Mouse (Mus musculus) embryonic facial prominence, embryonic 15.5 days (tissue): ENCODE results near the gene Cacnb2. TPM values are rescaled to one million over a fixed set of nuclear protein-coding genes. Genes with fewer than 3 reads are reported as not detected.
A peak's percentile ranks its signal among the peaks of the same experiment; 100 is the strongest.

Experiments
- ATAC-seq: fragments of 200-750 bp; cut with Nextera tagmentation; 2 replicates; pipeline ENCODE4 v1.8.0; 2017; ENCODE audit warnings: low read depth, moderate TSS enrichment; ENCODE audit not compliant: insufficient number of reproducible peaks, low FRiP score, low TSS enrichment
- H3K27ac ChIP-seq: fragments of 300-500 bp; sonication (generic); replicated peaks from 2 replicates; pipeline ENCODE4 v1.5.1; 2015; ENCODE audit warnings: mild to moderate bottlenecking, inconsistent platforms
- H3K27me3 ChIP-seq: fragments of 300-500 bp; sonication (generic); 2 replicates; pipeline ENCODE4 v1.6.1; 2015; ENCODE audit warnings: inconsistent platforms
- H3K36me3 ChIP-seq: fragments of 300-500 bp; sonication (generic); 2 replicates; pipeline ENCODE4 v1.6.1; 2015; ENCODE audit warnings: mild to moderate bottlenecking, inconsistent platforms
- H3K4me1 ChIP-seq: fragments of 300-500 bp; sonication (generic); 2 replicates; pipeline ENCODE4 v1.6.1; 2015; ENCODE audit warnings: inconsistent platforms
- H3K4me2 ChIP-seq: fragments of 300-500 bp; sonication (generic); replicated peaks from 2 replicates; pipeline ENCODE4 v1.6.1; 2015; ENCODE audit warnings: mild to moderate bottlenecking, inconsistent platforms
- H3K4me3 ChIP-seq: fragments of 300-500 bp; sonication (generic); replicated peaks from 2 replicates; pipeline ENCODE4 v1.5.1; 2015; ENCODE audit warnings: mild to moderate bottlenecking, inconsistent platforms
- H3K9ac ChIP-seq: fragments of 300-500 bp; sonication (generic); 2 replicates; pipeline ENCODE4 v1.6.1; 2015; ENCODE audit warnings: inconsistent platforms
- H3K9me3 ChIP-seq: fragments of 300-500 bp; sonication (generic); replicated peaks from 2 replicates; pipeline ENCODE4 v1.6.1; 2016; ENCODE audit warnings: inconsistent platforms
- WGBS: fragments of 180-500 bp; shearing (Covaris S2); methylation state at CpG from one replicate; pipeline ENCODE4 v1.1.7; 2015; 5-methylcytosine and 5-hydroxymethylcytosine counted together
- polyA plus RNA-seq: library from polyadenylated mRNA; unstranded; fragments of >200 nt; fragmentation: Nextera tagmentation; extraction: Ambion mirVana; gene quantifications from 2 replicates; pipeline ENCODE4 v1.2.1, GENCODE M21; 2015

The Cacnb2 gene
- polyA plus RNA-seq = 1.4 and 1.6 TPM in 2 replicates

- WGBS = 47% methylated on average over 3 of the region's 3 CpGs
- ATAC-seq = no peak
- H3K9ac ChIP-seq = peak within 1 kb of the TSS; percentile 35; the same call in 1 of the 2 replicates
- no peaks in the 10 kb centered on the region for H3K9me3 ChIP-seq
- H3K27me3 ChIP-seq = 0 out of 2 replicates have a peak, but pooled peaks cover 7% of the 10 kb centered on the region
- peaks cover 19% of the 10 kb centered on the region; the same call in 1 of the 2 replicates for H3K4me1 ChIP-seq
- peak within 1 kb of the TSS; percentile 63 for H3K4me3 ChIP-seq
- H3K4me2 ChIP-seq = peak within 1 kb of the TSS; percentile 97
- H3K36me3 ChIP-seq = no peaks in the 10 kb centered on the region
- no peak within 1 kb of the TSS for H3K27ac ChIP-seq
Observed at GRCm38 (mm10) chr2:14602788-14603187, at the start of gene Cacnb2. Gene Cacnb2, plus strand, starts transcription at chr2:14603088.

GRCm38 (mm10) chr2:14568020-14568419, 34.9 kb upstream of the Cacnb2 start:
- H3K4me3 ChIP-seq = no peak overlapping the region
- 24% methylated on average over 2 of the region's 2 CpGs for WGBS
- ATAC-seq = no peak
- H3K4me2 ChIP-seq = no peak overlapping the region
- H3K9me3 ChIP-seq = no peaks in the 10 kb centered on the region
- H3K27ac ChIP-seq = no peak overlapping the region
- H3K27me3 ChIP-seq = no peaks in the 10 kb centered on the region
- no peak overlapping the region for H3K9ac ChIP-seq
- no peaks in the 10 kb centered on the region for H3K4me1 ChIP-seq
- H3K36me3 ChIP-seq = no peaks in the 10 kb centered on the region

- no peaks in the 10 kb centered on the region for H3K36me3 ChIP-seq
- no peaks in the 10 kb centered on the region for H3K27me3 ChIP-seq
- ATAC-seq = no peak
- H3K9ac ChIP-seq = no peak overlapping the region
- H3K4me3 ChIP-seq = no peak overlapping the region
- no peak overlapping the region for H3K4me2 ChIP-seq
- no peak overlapping the region for H3K27ac ChIP-seq
- H3K4me1 ChIP-seq = no peaks in the 10 kb centered on the region
- no peaks in the 10 kb centered on the region for H3K9me3 ChIP-seq
Observed at GRCm38 (mm10) chr2:14571300-14571699, 31.6 kb upstream of the Cacnb2 start.

- H3K27ac ChIP-seq = no peak overlapping the region
- no peaks in the 10 kb centered on the region for H3K9me3 ChIP-seq
- WGBS = 74% methylated on average over 4 of the region's 4 CpGs
- no peaks in the 10 kb centered on the region for H3K36me3 ChIP-seq
- H3K4me3 ChIP-seq = no peak overlapping the region
- H3K9ac ChIP-seq = no peak overlapping the region
- no peaks in the 10 kb centered on the region for H3K4me1 ChIP-seq
- H3K4me2 ChIP-seq = no peak overlapping the region
- no peak for ATAC-seq
- no peaks in the 10 kb centered on the region for H3K27me3 ChIP-seq
Observed at GRCm38 (mm10) chr2:14589541-14589940, 13.3 kb upstream of the Cacnb2 start.

- H3K27ac ChIP-seq = no peak overlapping the region
- no peaks in the 10 kb centered on the region for H3K36me3 ChIP-seq
- H3K4me2 ChIP-seq = no peak overlapping the region
- H3K27me3 ChIP-seq = no peaks in the 10 kb centered on the region
- H3K4me1 ChIP-seq = no peaks in the 10 kb centered on the region
- H3K4me3 ChIP-seq = no peak overlapping the region
- H3K9me3 ChIP-seq = no peaks in the 10 kb centered on the region
- no peak for ATAC-seq
- H3K9ac ChIP-seq = no peak overlapping the region
Observed at GRCm38 (mm10) chr2:14597909-14598563, 4.9 kb upstream of the Cacnb2 start.

- peaks cover 19% of the 10 kb centered on the region; the same call in 1 of the 2 replicates for H3K4me1 ChIP-seq
- no peaks in the 10 kb centered on the region for H3K9me3 ChIP-seq
- ATAC-seq = peak; percentile 85
- WGBS = under 1% methylated on average over 80 of the region's 83 CpGs
- peak overlapping the region; percentile 97 for H3K4me2 ChIP-seq
- H3K27ac ChIP-seq = peak overlapping the region; percentile 65; the same call in 1 of the 2 replicates
- H3K36me3 ChIP-seq = no peaks in the 10 kb centered on the region
- peak overlapping the region; percentile 63 for H3K4me3 ChIP-seq
- H3K27me3 ChIP-seq = 0 out of 2 replicates have a peak, but pooled peaks cover 7% of the 10 kb centered on the region
- peak overlapping the region; percentile 35 for H3K9ac ChIP-seq
Observed at GRCm38 (mm10) chr2:14603784-14604781, 1.2 kb downstream of the Cacnb2 start.

- peak; percentile 66 for ATAC-seq
- H3K27me3 ChIP-seq = 0 out of 2 replicates have a peak, but pooled peaks cover 7% of the 10 kb centered on the region
- H3K27ac ChIP-seq = no peak overlapping the region
- H3K4me3 ChIP-seq = peak overlapping the region; percentile 63
- WGBS = under 1% methylated on average over 22 of the region's 22 CpGs
- H3K9me3 ChIP-seq = no peaks in the 10 kb centered on the region
- H3K4me1 ChIP-seq = peaks cover 19% of the 10 kb centered on the region; the same call in 1 of the 2 replicates
- H3K36me3 ChIP-seq = no peaks in the 10 kb centered on the region
- H3K9ac ChIP-seq = peak overlapping the region; percentile 35
- H3K4me2 ChIP-seq = peak overlapping the region; percentile 97
Observed at GRCm38 (mm10) chr2:14604791-14605190, 1.9 kb downstream of the Cacnb2 start.

GRCm38 (mm10) chr2:14605207-14605606, 2.3 kb downstream of the Cacnb2 start:
- no peaks in the 10 kb centered on the region for H3K9me3 ChIP-seq
- 0 out of 2 replicates have a peak, but pooled peaks cover 7% of the 10 kb centered on the region for H3K27me3 ChIP-seq
- H3K9ac ChIP-seq = no peak overlapping the region
- H3K4me2 ChIP-seq = peak overlapping the region; percentile 97
- no peaks in the 10 kb centered on the region for H3K36me3 ChIP-seq
- no peak overlapping the region for H3K27ac ChIP-seq
- ATAC-seq = no peak
- H3K4me1 ChIP-seq = peaks cover 19% of the 10 kb centered on the region; the same call in 1 of the 2 replicates
- H3K4me3 ChIP-seq = peak overlapping the region; percentile 63
- 8% methylated on average over 7 of the region's 7 CpGs for WGBS

- Histone ChIP-seq H3K27ac (no peak overlapping the region), H3K4me2 (no peak overlapping the region), H3K9ac (no peak overlapping the region), H3K27me3 (0 out of 2 replicates have a peak, but pooled peaks cover 7% of the 10 kb centered on the region), H3K4me3 (no peak overlapping the region), H3K4me1 (peaks cover 17% of the 10 kb centered on the region; the same call in 1 of the 2 replicates), H3K9me3 (no peaks in the 10 kb centered on the region), H3K36me3 (no peaks in the 10 kb centered on the region)
- ATAC-seq = no peak
- WGBS = 58% methylated on average over 4 of the region's 4 CpGs
Observed at GRCm38 (mm10) chr2:14608606-14609005, 5.7 kb downstream of the Cacnb2 start.

- no peak for ATAC-seq
- Histone ChIP-seq H3K4me2 (no peak overlapping the region), H3K4me3 (no peak overlapping the region), H3K27ac (no peak overlapping the region), H3K27me3 (no peaks in the 10 kb centered on the region), H3K4me1 (no peaks in the 10 kb centered on the region), H3K36me3 (no peaks in the 10 kb centered on the region), H3K9me3 (no peaks in the 10 kb centered on the region), H3K9ac (no peak overlapping the region)
- 76% methylated on average over 4 of the region's 4 CpGs for WGBS
Observed at GRCm38 (mm10) chr2:14612705-14613104, 9.8 kb downstream of the Cacnb2 start.

- ATAC-seq = no peak
- Histone ChIP-seq H3K9me3 (no peaks in the 10 kb centered on the region), H3K9ac (no peak overlapping the region), H3K27me3 (no peaks in the 10 kb centered on the region), H3K4me3 (no peak overlapping the region), H3K36me3 (no peaks in the 10 kb centered on the region), H3K4me1 (no peaks in the 10 kb centered on the region), H3K27ac (no peak overlapping the region), H3K4me2 (no peak overlapping the region)
- WGBS = 74% methylated on average over 3 of the region's 3 CpGs
Observed at GRCm38 (mm10) chr2:14616361-14616760, 13.5 kb downstream of the Cacnb2 start.
